Comparison of ENCODE assay signal across 19 mouse cellular contexts in the genomic region with DNA sequence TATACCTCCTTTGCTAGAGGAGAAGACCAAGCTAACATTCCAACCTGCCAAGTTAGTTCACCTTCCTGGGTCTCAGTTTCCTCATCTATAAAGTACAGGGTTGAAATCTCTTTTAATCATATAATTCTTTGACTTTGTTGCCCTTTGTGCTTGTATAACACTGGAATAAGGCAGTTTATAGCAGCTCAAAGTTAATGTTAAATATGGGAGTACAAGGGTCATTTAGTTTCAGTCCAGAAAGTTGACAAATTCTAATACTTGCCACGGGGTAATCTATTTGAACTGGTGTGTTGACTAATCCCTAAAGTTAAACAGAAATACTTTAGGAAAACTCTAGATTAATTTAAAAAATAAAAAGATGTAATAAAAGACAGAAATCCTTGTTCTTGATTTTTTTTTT. TPM values are rescaled to one million over a fixed set of nuclear protein-coding genes. Genes with fewer than 3 reads are reported as not detected.
DNase-seq lines count a peak whose midpoint lies in the region; ATAC-seq and TF ChIP-seq lines count a peak whose summit lies in the region.
"Had no signal": no experiment of that assay in that cellular context is flagged by ENCODE, and none has a peak within 500 bp of the region (broad histone marks: within the 10 kb centered on the region; RNA-seq: fewer than 3 reads in every experiment).

No protein-coding gene starts in this region.

- no peaks in the 10 kb centered on the region for H3K27me3 ChIP-seq in liver, adult 2 months (ENCODE audit: control insufficient read depth, insufficient read depth, low read length)
- H3K27me3 ChIP-seq in liver, embryonic 11.5 days (replicated peaks; ENCODE audit: control insufficient read depth, insufficient read depth, low read length) = no peaks in the 10 kb centered on the region
- no peaks in the 10 kb centered on the region for H3K27me3 ChIP-seq in intestine, embryonic 14.5 days (replicated peaks; ENCODE audit: control insufficient read depth, insufficient read depth, low read length)
- no peaks in the 10 kb centered on the region for H3K27me3 ChIP-seq in intestine, embryonic 15.5 days (replicated peaks)
- H3K27me3 ChIP-seq in heart, adult 2 months (ENCODE audit: control insufficient read depth, insufficient read depth, low read length) = no peaks in the 10 kb centered on the region
- H3K27me3 ChIP-seq: embryonic facial prominence, embryonic 12.5 days; embryonic facial prominence, embryonic 15.5 days; forebrain, embryonic 12.5 days; forebrain, embryonic 15.5 days; hindbrain, embryonic 13.5 days had no signal

- no peak for TF ChIP-seq EP300 in heart, adult 2 months (IDR thresholded peaks at IDR 0.05; ENCODE audit: insufficient read depth, low read depth, low read length)

- TF ChIP-seq POLR2A in liver, adult 2 months (IDR thresholded peaks at IDR 0.05; ENCODE audit: extremely low read depth, insufficient read depth, low read length) = no peak
- no peak for TF ChIP-seq POLR2A in heart, adult 2 months (IDR thresholded peaks at IDR 0.05; ENCODE audit: insufficient read depth, low read depth, low read length)

- peak; percentile 94 for DNase-seq in liver, adult 2 months (ENCODE audit: extremely low read depth, low read depth, low spot score)
- DNase-seq in liver, embryonic 11.5 days (ENCODE audit: low spot score) = no peak
- DNase-seq in intestine, embryonic 14.5 days (ENCODE audit: low spot score) = no peak
- peak; percentile 60 for DNase-seq in large intestine, adult 2 months (ENCODE audit: low read depth, low spot score)
- no peak for DNase-seq in heart, adult 2 months
- DNase-seq in heart, adult 9 months (ENCODE audit: low spot score in 2 of 2) = no peak
- DNase-seq: adrenal gland, adult 2 months; adrenal gland, postnatal 14 days; gastrocnemius, postnatal 25 days; heart, adult 18-20 months had no signal

- peak overlapping the region; percentile 86 for H3K27ac ChIP-seq in liver, adult 2 months (replicated peaks; ENCODE audit: insufficient read depth, low read depth, low read length)
- no peak overlapping the region for H3K27ac ChIP-seq in liver, embryonic 11.5 days (ENCODE audit: low read depth, low read length)
- peak overlapping the region; percentile 64; the same call in 1 of the 2 replicates for H3K27ac ChIP-seq in intestine, embryonic 14.5 days (ENCODE audit: low read depth)
- peak overlapping the region; percentile 80; the same call in 1 of the 2 replicates for H3K27ac ChIP-seq in intestine, embryonic 15.5 days
- H3K27ac ChIP-seq in heart, adult 2 months = no peak overlapping the region
- H3K27ac ChIP-seq: embryonic facial prominence, embryonic 12.5 days; embryonic facial prominence, embryonic 15.5 days; forebrain, embryonic 12.5 days; forebrain, embryonic 15.5 days; hindbrain, embryonic 10.5 days; hindbrain, embryonic 13.5 days had no signal

- WGBS in liver, adult 2 months = 28% methylated on average over 1 of the region's 1 CpGs
- WGBS in liver, embryonic 11.5 days = 69% methylated on average over 1 of the region's 1 CpGs
- WGBS in intestine, embryonic 14.5 days = 76% methylated on average over 1 of the region's 1 CpGs
- 39% methylated on average over 1 of the region's 1 CpGs for WGBS in intestine, embryonic 15.5 days
- 23% methylated on average over 1 of the region's 1 CpGs for WGBS in large intestine, adult 2 months
- 77% methylated on average over 1 of the region's 1 CpGs for WGBS in heart, adult 2 months

- no peaks in the 10 kb centered on the region for H3K36me3 ChIP-seq in liver, adult 2 months (ENCODE audit: control insufficient read depth, insufficient read depth, low read length)
- H3K36me3 ChIP-seq in liver, embryonic 11.5 days (ENCODE audit: control insufficient read depth, insufficient read depth, low read length) = no peaks in the 10 kb centered on the region
- H3K36me3 ChIP-seq in intestine, embryonic 14.5 days (ENCODE audit: control insufficient read depth, insufficient read depth, low read length) = no peaks in the 10 kb centered on the region
- H3K36me3 ChIP-seq in intestine, embryonic 15.5 days = no peaks in the 10 kb centered on the region
- H3K36me3 ChIP-seq in heart, adult 2 months (ENCODE audit: control insufficient read depth, insufficient read depth, low read length) = no peaks in the 10 kb centered on the region
- H3K36me3 ChIP-seq: embryonic facial prominence, embryonic 12.5 days; forebrain, embryonic 12.5 days; forebrain, embryonic 15.5 days had no signal

- H3K9me3 ChIP-seq in liver, embryonic 11.5 days (ENCODE audit: control insufficient read depth, low read length) = no peaks in the 10 kb centered on the region
- H3K9me3 ChIP-seq in intestine, embryonic 14.5 days (ENCODE audit: control insufficient read depth, low read length) = no peaks in the 10 kb centered on the region; the same call in 1 of the 2 replicates
- H3K9me3 ChIP-seq in intestine, embryonic 15.5 days = no peaks in the 10 kb centered on the region
- H3K9me3 ChIP-seq: forebrain, embryonic 15.5 days had no signal

- intact Hi-C loops in heart, adult 2 months (cut with DNase I) = no loop called here

- peak overlapping the region; percentile 56; the same call in 1 of the 2 replicates for H3K9ac ChIP-seq in liver, adult 2 months (ENCODE audit: low read depth, low read length)
- H3K9ac ChIP-seq in liver, embryonic 11.5 days (ENCODE audit: low read depth, low read length) = no peak overlapping the region
- H3K9ac ChIP-seq in intestine, embryonic 14.5 days (ENCODE audit: low read length) = no peak overlapping the region
- H3K9ac ChIP-seq in intestine, embryonic 15.5 days = no peak overlapping the region
- no peak overlapping the region for H3K9ac ChIP-seq in heart, adult 2 months (ENCODE audit: low read depth, low read length)
- H3K9ac ChIP-seq: embryonic facial prominence, embryonic 12.5 days; embryonic facial prominence, embryonic 15.5 days; forebrain, embryonic 12.5 days; forebrain, embryonic 15.5 days; hindbrain, embryonic 13.5 days had no signal

- H3K4me1 ChIP-seq in liver, adult 2 months (ENCODE audit: control insufficient read depth, insufficient read depth, low read length) = peaks cover 2% of the 10 kb centered on the region; the same call in 1 of the 2 replicates
- 0 out of 2 replicates have a peak, but pooled peaks cover 3% of the 10 kb centered on the region for H3K4me1 ChIP-seq in liver, embryonic 11.5 days (replicated peaks; ENCODE audit: control insufficient read depth, insufficient read depth, low read length)
- no peaks in the 10 kb centered on the region for H3K4me1 ChIP-seq in intestine, embryonic 14.5 days (replicated peaks; ENCODE audit: control insufficient read depth, insufficient read depth, low read length)
- no peaks in the 10 kb centered on the region for H3K4me1 ChIP-seq in intestine, embryonic 15.5 days (replicated peaks)
- no peaks in the 10 kb centered on the region for H3K4me1 ChIP-seq in heart, adult 2 months (ENCODE audit: control insufficient read depth, insufficient read depth, low read length)
- H3K4me1 ChIP-seq: embryonic facial prominence, embryonic 12.5 days; embryonic facial prominence, embryonic 15.5 days; forebrain, embryonic 12.5 days; forebrain, embryonic 15.5 days; hindbrain, embryonic 10.5 days; hindbrain, embryonic 13.5 days had no signal

- no peak for ATAC-seq in liver, embryonic 11.5 days (replicated peaks; ENCODE audit: low FRiP score)
- ATAC-seq in intestine, embryonic 14.5 days (replicated peaks; ENCODE audit: low FRiP score, low TSS enrichment, low read depth) = peak; percentile 57
- peak; percentile 84 for ATAC-seq in intestine, embryonic 15.5 days
- ATAC-seq: forebrain, embryonic 15.5 days; hindbrain, embryonic 16.5 days had no signal

- TF ChIP-seq CTCF in liver, adult 2 months (IDR thresholded peaks at IDR 0.05; ENCODE audit: low read depth, low read length) = no peak
- no peak for TF ChIP-seq CTCF in heart, adult 2 months (IDR thresholded peaks at IDR 0.05)

- H3K4me2 ChIP-seq in liver, embryonic 11.5 days = no peak overlapping the region
- H3K4me2 ChIP-seq in intestine, embryonic 14.5 days (ENCODE audit: low read length) = no peak overlapping the region
- 0 out of 2 replicates have a peak overlapping the region, but pooled peaks have one; percentile 26 for H3K4me2 ChIP-seq in intestine, embryonic 15.5 days (replicated peaks)
- H3K4me2 ChIP-seq: embryonic facial prominence, embryonic 12.5 days; embryonic facial prominence, embryonic 15.5 days; forebrain, embryonic 12.5 days; forebrain, embryonic 15.5 days; heart, embryonic 11.5 days; hindbrain, embryonic 13.5 days had no signal

- no peaks in the 10 kb centered on the region; the same call in 1 of the 2 replicates for H3K79me2 ChIP-seq in liver, adult 2 months (ENCODE audit: control insufficient read depth, insufficient read depth, low read length)
- no peaks in the 10 kb centered on the region for H3K79me2 ChIP-seq in heart, adult 2 months (replicated peaks; ENCODE audit: control insufficient read depth, insufficient read depth, low read length)

- no peak overlapping the region for H3K4me3 ChIP-seq in liver, adult 2 months (ENCODE audit: insufficient read depth, low read depth, low read length)
- H3K4me3 ChIP-seq in liver, embryonic 11.5 days (ENCODE audit: low read depth, low read length) = no peak overlapping the region
- no peak overlapping the region for H3K4me3 ChIP-seq in intestine, embryonic 14.5 days (ENCODE audit: low read depth, low read length)
- H3K4me3 ChIP-seq in intestine, embryonic 15.5 days (replicated peaks) = no peak overlapping the region
- H3K4me3 ChIP-seq in heart, adult 2 months = no peak overlapping the region
- H3K4me3 ChIP-seq: embryonic facial prominence, embryonic 12.5 days; embryonic facial prominence, embryonic 15.5 days; forebrain, embryonic 12.5 days; forebrain, embryonic 15.5 days; hindbrain, embryonic 10.5 days; hindbrain, embryonic 13.5 days had no signal

RNA-seq across cellular contexts. Expression of a gene that starts 35.7 kb away (rescaled TPM):
- total RNA-seq in liver, adult 2 months (2014; rRNA removed) = 11.8 and 12.4 TPM in 2 replicates
- polyA plus RNA-seq in liver, adult 2 months (2012; rRNA removed) = 3.6 and 4.2 TPM in 2 replicates
- 3.2 and 3.4 TPM in 2 replicates for polyA plus RNA-seq in liver, embryonic 11.5 days (2014; fragmentation: Nextera tagmentation; extraction: Ambion mirVana)
- 6.7 and 7.6 TPM in 2 replicates for polyA plus RNA-seq in intestine, embryonic 14.5 days (2014; fragmentation: Nextera tagmentation; extraction: Ambion mirVana)
- 4.7 and 4.9 TPM in 2 replicates for polyA plus RNA-seq in intestine, embryonic 15.5 days (2015; fragmentation: Nextera tagmentation; extraction: Ambion mirVana)
- 10.0 and 11.0 TPM in 2 replicates for polyA plus RNA-seq in large intestine, adult 2 months (2012; rRNA removed)
- 1 to 10 TPM; 7.5 to 8.0 TPM for total RNA-seq in heart, adult 2 months (2021)
- polyA plus RNA-seq in heart, adult 2 months (2012; rRNA removed) = 2.8 and 6.1 TPM in 2 replicates

Comparison
In these comparisons a context has a peak if more than half of its experiments do, and no peak if none do; other contexts are left out.
1. DNase-seq: peak in liver, adult 2 months (single experiment) and large intestine, adult 2 months (single experiment); none in liver, embryonic 11.5 days (single experiment), intestine, embryonic 14.5 days (single experiment), heart, adult 2 months (0 of 2) and heart, adult 9 months (0 of 2).
2. H3K27ac ChIP-seq: peak in liver, adult 2 months (single experiment), intestine, embryonic 14.5 days (single experiment) and intestine, embryonic 15.5 days (single experiment); none in liver, embryonic 11.5 days (single experiment) and heart, adult 2 months (single experiment).